Mouse (Mus musculus): ENCODE results near the gene Tmem189.

DNA sequence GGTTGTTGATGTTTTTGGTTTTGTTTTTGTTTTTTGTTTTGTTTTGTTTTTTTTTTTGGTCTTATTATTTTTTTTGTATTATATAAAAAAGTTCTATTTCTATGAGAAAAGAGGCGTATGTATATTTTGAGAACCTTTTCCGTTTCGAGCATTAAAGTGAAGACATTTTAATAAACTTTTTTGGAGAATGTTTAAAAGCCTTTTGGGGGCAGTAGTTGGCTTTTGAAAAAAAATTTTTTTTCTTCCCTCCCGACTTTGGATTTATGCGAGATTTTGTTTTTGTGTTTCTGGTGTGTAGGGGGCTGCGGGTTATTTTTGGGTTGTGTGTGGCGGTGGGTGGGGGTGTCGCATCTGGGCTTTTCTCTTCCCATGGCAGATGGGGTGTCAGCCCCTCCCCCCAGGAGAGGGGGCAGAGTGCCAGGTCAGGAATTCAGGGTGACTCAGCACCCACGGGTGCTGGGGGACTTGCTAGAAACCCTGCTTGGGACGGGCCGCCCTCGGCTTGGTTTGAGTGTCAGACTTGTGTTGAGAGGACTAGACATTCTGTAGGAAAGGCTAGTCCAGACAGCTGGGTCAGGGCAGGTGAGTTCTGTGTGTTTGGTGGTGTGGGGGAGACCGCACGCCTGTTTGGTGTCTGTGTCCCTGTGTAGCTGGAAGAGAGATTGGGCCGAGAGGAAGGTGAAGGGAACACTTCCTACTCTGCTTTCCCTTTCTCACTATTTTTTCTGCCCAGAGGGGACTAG, 768 bp upstream of the Tmem189 start:
- TF ChIP-seq CTCF (IDR thresholded peaks at IDR 0.05; ENCODE audit: low read depth, low read length) (no peak), GATA2 (IDR thresholded peaks at IDR 0.05; ENCODE audit: borderline replicate concordance, low read depth, low read length) (no peak)
